Mouse (Mus musculus) left cerebral cortex, postnatal 10 days (tissue): ENCODE results near the gene Itpr1. TPM values are rescaled to one million over a fixed set of nuclear protein-coding genes. Genes with fewer than 3 reads are reported as not detected.
A peak's percentile ranks its signal among the peaks of the same experiment; 100 is the strongest.

ENCODE experiments used
- DNase-seq, 2 experiments: peaks; one replicate each; pipeline ENCODE4 v3.0.0; 2021 to 2022; ENCODE audit warnings: low spot score in 2 of 2, mixed read lengths in 1 of 2; ENCODE audit errors: extremely low spot score in 1 of 2
- intact Hi-C: fragments of 180-260 bp; cut with DNase I; formaldehyde crosslinking; loops from one replicate; pipeline ENCODE4 v1.15.1; 2025
- microRNA-seq: library from miRNA; unstranded; fragments of <30 nt; microRNA quantifications from one replicate; pipeline ENCODE4 v1.2.0, GENCODE M21; 2022
- total RNA-seq, 2 experiments: library from RNA; stranded (reverse); gene quantifications; 2 replicates each; pipeline ENCODE4 v1.2.3; 2021

Gene Itpr1
- total RNA-seq, 2 experiments from 2014 or later, result 88.2 to 89.7 TPM

DNA sequence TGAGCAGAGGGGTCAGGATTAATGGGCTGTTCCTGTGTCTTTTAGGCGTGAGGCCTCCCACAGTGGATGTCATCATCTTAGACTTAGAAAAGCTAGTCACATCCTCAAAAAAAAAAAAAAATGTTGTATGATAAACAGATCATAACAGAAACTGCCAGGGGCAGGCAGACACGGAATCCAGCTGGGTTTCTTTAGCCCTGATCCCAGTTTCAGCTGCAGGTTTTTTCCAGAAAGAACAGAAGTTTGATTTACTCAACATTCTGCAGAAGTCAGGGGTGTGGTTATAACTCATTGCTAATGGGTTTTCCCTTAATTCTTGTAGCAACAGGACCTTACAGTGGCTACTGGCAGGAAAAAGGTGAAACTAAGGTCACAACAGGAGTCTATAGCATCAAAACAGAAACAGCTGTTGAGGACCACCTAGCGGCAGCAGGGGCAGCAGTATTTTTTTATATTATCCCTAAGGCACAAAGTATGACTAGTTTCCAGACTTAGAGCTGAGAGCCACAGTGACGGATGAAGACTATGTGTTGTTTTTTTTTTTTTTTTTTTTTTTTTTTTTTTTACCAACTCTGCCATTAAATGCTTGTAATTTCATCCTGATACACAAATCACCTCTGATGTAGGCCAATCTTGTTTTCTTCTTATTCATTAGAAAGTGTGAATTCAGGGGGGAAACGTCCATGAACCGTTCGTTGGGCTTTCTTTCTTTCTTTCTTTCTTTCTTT, 356.7 kb downstream of the Itpr1 start:
- intact Hi-C loops, result no loop called here
- DNase-seq, result no peak

- DNase-seq, result peak in 1 of 2 experiments; percentile 39
- intact Hi-C loops, result no loop called here
Measured at GRCm38 (mm10) chr6:108570351-108571041, 357.6 kb downstream of the Itpr1 start.

DNA sequence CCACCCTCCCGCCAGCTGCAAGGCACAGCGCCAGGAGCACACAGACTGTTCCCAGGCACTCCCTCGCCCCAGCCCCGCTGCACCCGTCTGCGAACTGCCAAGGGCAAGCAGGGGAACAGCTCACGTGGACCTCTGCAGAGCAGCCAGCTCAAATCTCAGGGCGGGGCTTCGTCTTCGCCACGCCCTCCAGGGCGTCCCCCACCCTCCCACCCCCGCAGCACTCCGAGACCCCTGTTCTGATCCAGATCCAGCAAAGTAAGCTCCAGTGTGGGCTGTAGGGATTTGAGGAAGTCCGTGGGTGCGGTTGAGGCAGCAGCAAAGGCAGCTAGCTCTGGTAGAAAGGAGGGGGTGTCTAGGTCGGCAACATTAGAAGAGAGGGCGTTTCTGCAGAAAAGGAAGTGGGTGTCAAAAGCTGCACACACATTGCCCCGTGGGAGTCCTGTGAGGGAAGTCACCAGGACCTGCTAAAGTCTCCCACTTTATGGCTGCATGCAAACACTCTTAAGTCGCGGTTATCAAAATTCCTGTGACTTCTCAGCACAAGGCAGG, 358.2 kb downstream of the Itpr1 start:
- intact Hi-C loops, result no loop called here
- peak in 1 of 2 experiments; percentile 92 for DNase-seq

- DNase-seq, result no peak
- intact Hi-C loops, result no loop called here
Measured at GRCm38 (mm10) chr6:108572646-108573045, 359.8 kb downstream of the Itpr1 start.

- intact Hi-C loops, result loop anchor here (5.0 kb wide), 1 partner anchor 80 kb away; no protein-coding TSS in a partner anchor
- DNase-seq, result peak in 1 of 2 experiments; percentile 48
Measured at GRCm38 (mm10) chr6:108577056-108577455, 364.2 kb downstream of the Itpr1 start.

- intact Hi-C loops, result no loop called here
- no peak for DNase-seq
Measured at GRCm38 (mm10) chr6:108588426-108588825, 375.5 kb downstream of the Itpr1 start.

GRCm38 (mm10) chr6:108592227-108592626, 379.3 kb downstream of the Itpr1 start:
- DNase-seq, result no peak
- intact Hi-C loops, result no loop called here

DNA sequence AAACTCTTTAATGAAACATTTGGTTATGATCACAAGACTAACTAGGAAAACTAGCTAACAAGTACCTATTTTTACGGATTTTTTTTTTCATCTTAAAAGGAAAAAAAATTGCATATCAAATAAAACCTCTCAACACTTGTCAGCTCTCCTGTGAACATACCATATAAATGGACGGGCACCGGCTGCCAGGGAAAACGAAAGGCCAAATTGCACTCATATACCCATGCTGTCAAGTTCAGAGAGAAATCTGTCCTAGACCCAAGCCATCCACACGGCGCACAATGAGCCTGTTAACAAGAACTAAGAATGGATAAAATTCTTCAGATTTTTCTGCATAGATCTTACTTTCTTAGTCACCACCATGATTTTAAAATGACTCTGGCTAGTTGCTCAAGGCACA, 379.7 kb downstream of the Itpr1 start:
- intact Hi-C loops, result no loop called here
- DNase-seq, result no peak

DNA sequence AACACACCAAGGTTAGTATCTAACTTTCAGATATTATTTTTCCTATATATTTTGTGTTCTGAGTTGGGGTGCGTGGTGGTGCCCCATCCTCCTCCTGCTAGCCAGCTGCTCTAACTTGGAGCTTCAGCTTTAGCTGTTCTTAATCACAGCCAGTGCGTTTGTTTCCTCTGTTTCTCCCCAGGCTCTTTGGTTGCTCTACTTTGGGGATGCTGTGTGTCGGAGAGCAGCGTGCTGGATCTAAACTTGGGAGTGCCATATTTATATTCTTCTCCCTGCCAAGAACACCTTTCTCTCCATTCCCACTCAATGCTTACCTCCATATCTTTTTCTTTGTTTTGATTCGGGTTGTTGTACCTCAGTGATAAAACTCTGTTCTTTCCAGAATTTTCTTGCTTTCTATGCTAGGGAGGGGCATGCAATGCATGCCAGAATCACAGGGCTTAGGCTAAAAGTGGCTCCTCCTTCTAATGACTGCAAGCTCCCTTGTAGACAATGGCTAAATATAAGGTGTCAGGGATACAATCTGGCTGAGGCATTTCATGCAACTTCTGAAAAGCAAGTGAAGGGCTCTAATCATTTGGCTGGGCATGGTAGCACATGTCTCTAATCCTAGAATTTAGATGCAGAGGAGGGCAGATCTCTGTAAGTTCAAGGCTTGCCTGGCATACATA, 381.4 kb downstream of the Itpr1 start:
- DNase-seq, result no peak
- intact Hi-C loops, result no loop called here

GRCm38 (mm10) chr6:108598691-108599090, 385.8 kb downstream of the Itpr1 start:
- no peak for DNase-seq
- intact Hi-C loops, result no loop called here

- intact Hi-C loops, result no loop called here
- DNase-seq, result no peak
Measured at GRCm38 (mm10) chr6:108599317-108599716, 386.4 kb downstream of the Itpr1 start.

Small RNA genes lying within 50 kb of the gene (microRNA-seq; reads per million reads assigned to microRNA genes)
- not detected for gene Mir7661

Other genes with a start within 250 kb of the Itpr1 start
- 1 to 10 TPM; 6.8 to 7.0 TPM for gene Setmar, start 148.1 kb upstream of the Itpr1 start, total RNA-seq
- gene Sumf1, start 27.5 kb upstream of the Itpr1 start, total RNA-seq, result 10 to 100 TPM; 13.7 to 14.6 TPM